Mouse (Mus musculus): ENCODE data around the gene Arfgap3.

GRCm38 (mm10) chr15:83298810-83299209 lies 51.2 kb downstream of the Arfgap3 start:
- TF ChIP-seq POLR2A (IDR thresholded peaks at IDR 0.05; ENCODE audit: extremely low read depth, insufficient read depth, low read length) = no peak
- no peak for TF ChIP-seq CTCF (IDR thresholded peaks at IDR 0.05; ENCODE audit: low read depth, low read length)
